In the genomic region with DNA sequence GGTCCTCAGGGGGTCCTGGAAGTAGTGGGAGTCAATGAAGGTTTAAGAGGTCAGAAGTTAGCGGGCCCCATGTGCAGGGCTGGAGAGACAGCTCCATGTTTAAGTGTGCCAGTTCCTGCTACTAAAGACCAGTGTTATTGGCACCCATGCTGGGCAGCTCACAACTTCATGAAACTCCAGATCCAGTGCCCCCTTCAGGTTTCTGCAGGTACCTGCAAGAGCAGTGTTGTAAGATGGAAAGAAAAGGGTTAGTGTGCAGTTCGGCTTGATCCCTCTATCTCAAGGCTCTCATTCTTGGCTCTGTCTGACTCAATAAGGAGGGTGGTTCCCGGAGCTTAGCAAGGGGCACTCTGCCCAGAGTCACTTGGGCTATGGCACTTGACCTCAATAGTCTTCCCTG, we compare ENCODE assay signal across 8 mouse cellular contexts. TPM values are rescaled to one million over a fixed set of nuclear protein-coding genes. Genes with fewer than 3 reads are reported as not detected.
DNase-seq lines count a peak whose midpoint lies in the region; ATAC-seq and TF ChIP-seq lines count a peak whose summit lies in the region.

No protein-coding gene starts in this region.

- peaks cover 3% of the 10 kb centered on the region; the same call in 1 of the 2 replicates for H3K4me1 ChIP-seq in kidney, postnatal 0 days (replicated peaks; ENCODE audit: insufficient read depth, low read length)
- peaks cover 6 to 29% of the 10 kb centered on the region in 2 experiments for H3K4me1 ChIP-seq in ES-E14 (ENCODE audit: control insufficient read depth in 2 of 2, insufficient read depth in 2 of 2, low read length in 2 of 2, poor library complexity in 1 of 2)
- peaks cover 44% of the 10 kb centered on the region for H3K4me1 ChIP-seq in forebrain, embryonic 15.5 days

- no peak overlapping the region for H3K27ac ChIP-seq in kidney, postnatal 0 days
- no peak overlapping the region for H3K27ac ChIP-seq in ES-E14 (ENCODE audit: insufficient read depth, low read depth, low read length, poor library complexity, severe bottlenecking)
- H3K27ac ChIP-seq in forebrain, embryonic 15.5 days (replicated peaks): peak overlapping the region; percentile 85

- H3K27me3 ChIP-seq in kidney, postnatal 0 days (ENCODE audit: insufficient read depth, low read length): no peaks in the 10 kb centered on the region
- no peaks in the 10 kb centered on the region for H3K27me3 ChIP-seq in forebrain, embryonic 15.5 days

- H3K9ac ChIP-seq in kidney, postnatal 0 days (ENCODE audit: low read depth, low read length): no peak overlapping the region
- H3K9ac ChIP-seq in ES-E14 (ENCODE audit: insufficient read depth, low read depth, low read length, poor library complexity, severe bottlenecking): peak overlapping the region; percentile 21; the same call in 1 of the 2 replicates
- H3K9ac ChIP-seq in forebrain, embryonic 15.5 days (replicated peaks): no peak overlapping the region

- no peak for DNase-seq in kidney, postnatal 0 days (ENCODE audit: low spot score)
- no peak for DNase-seq in kidney, adult 18-20 months
- peak; percentile 8 for DNase-seq in 416B (ENCODE audit: low read depth)
- peak; percentile 43 for DNase-seq in ES-E14 (ENCODE audit: low read depth, low spot score)
- DNase-seq in gastrocnemius, postnatal 25 days: no peak
- DNase-seq in urinary bladder, postnatal 36 days (ENCODE audit: low spot score in 2 of 2): no peak
- DNase-seq in layer of hippocampus, adult 9-11 months: no peak

- ATAC-seq in kidney, postnatal 0 days (replicated peaks; ENCODE audit: low FRiP score, low read depth): no peak
- no peak for ATAC-seq in forebrain, embryonic 15.5 days (replicated peaks)

- peak; percentile 40; the same call in 1 of the 2 replicates for TF ChIP-seq CTCF in kidney, postnatal 0 days (IDR thresholded peaks at IDR 0.05; ENCODE audit: low read depth)

- H3K4me2 ChIP-seq in kidney, postnatal 0 days (ENCODE audit: low read length): no peak overlapping the region
- no peak overlapping the region for H3K4me2 ChIP-seq in forebrain, embryonic 15.5 days (replicated peaks)

- no peak overlapping the region for H3K4me3 ChIP-seq in kidney, postnatal 0 days (replicated peaks; ENCODE audit: low read depth, low read length)
- H3K4me3 ChIP-seq in ES-E14 (ENCODE audit: insufficient read depth in 1 of 2, low read depth in 1 of 2, low read length in 2 of 2, poor library complexity in 1 of 2, severe bottlenecking in 1 of 2): peak overlapping the region in 1 of 2 experiments; percentile 2; a peak in 1 of 4 replicates
- H3K4me3 ChIP-seq in forebrain, embryonic 15.5 days: no peak overlapping the region

- no peaks in the 10 kb centered on the region for H3K9me3 ChIP-seq in kidney, postnatal 0 days (replicated peaks; ENCODE audit: low read length)
- H3K9me3 ChIP-seq in ES-E14 (ENCODE audit: control insufficient read depth, insufficient read depth, low read depth, low read length): no peaks in the 10 kb centered on the region
- no peaks in the 10 kb centered on the region for H3K9me3 ChIP-seq in forebrain, embryonic 15.5 days

- WGBS in kidney, postnatal 0 days: 87% methylated on average over 3 of the region's 3 CpGs
- WGBS in forebrain, embryonic 15.5 days: 72% methylated on average over 3 of the region's 3 CpGs

- in situ Hi-C loops in ES-E14 (cut with MboI; ENCODE audit: low sequenced_read_pairs in 2 of 2, unreplicated experiment in 2 of 2): no loop called here

- no peaks in the 10 kb centered on the region for H3K36me3 ChIP-seq in kidney, postnatal 0 days (ENCODE audit: insufficient read depth, low read length)
- H3K36me3 ChIP-seq in ES-E14 (ENCODE audit: control insufficient read depth, insufficient read depth, low read length, poor library complexity, severe bottlenecking): peaks cover 31% of the 10 kb centered on the region
- no peaks in the 10 kb centered on the region for H3K36me3 ChIP-seq in forebrain, embryonic 15.5 days

TF ChIP-seq in ES-E14, 5 proteins besides CTCF, POLR2A, EP300 and RAD21:
- TF ChIP-seq ZC3H11A (IDR thresholded peaks at IDR 0.05; ENCODE audit: borderline replicate concordance, low read depth, low read length) (no peak), ZNF384 (IDR thresholded peaks at IDR 0.05; ENCODE audit: low read depth, low read length) (no peak), HCFC1 (IDR thresholded peaks at IDR 0.05; ENCODE audit: borderline replicate concordance, insufficient read depth, low read length) (no peak), MAFK (IDR thresholded peaks at IDR 0.05; ENCODE audit: insufficient read depth, low read depth, low read length) (no peak), CHD2 (IDR thresholded peaks at IDR 0.05; ENCODE audit: low read depth, low read length) (no peak)
TF ChIP-seq in ES-E14: peak in this region for 0.

RNA-seq across cellular contexts. Expression of a gene that starts 30.1 kb away (rescaled TPM):
- polyA plus RNA-seq in kidney, postnatal 0 days (2015; fragmentation: Nextera tagmentation; extraction: Ambion mirVana): 0.89 and 1.4 TPM in 2 replicates
- total RNA-seq in ES-E14 (2012; rRNA removed): 4.8 and 5.4 TPM in 2 replicates
- polyA plus RNA-seq in forebrain, embryonic 15.5 days (2015; fragmentation: Nextera tagmentation; extraction: Ambion mirVana): 6.7 and 7.7 TPM in 2 replicates
- 10 to 100 TPM; 11.1 to 12.3 TPM for total RNA-seq in gastrocnemius, postnatal 25 days (2021)

Comparison
In these comparisons a context has a peak if more than half of its experiments do, and no peak if none do; other contexts are left out.
1. DNase-seq: peak in 416B (single experiment) and ES-E14 (single experiment); none in kidney, postnatal 0 days (single experiment), kidney, adult 18-20 months (single experiment), gastrocnemius, postnatal 25 days (single experiment), urinary bladder, postnatal 36 days (0 of 2) and layer of hippocampus, adult 9-11 months (single experiment).